Mouse (Mus musculus) hindbrain, postnatal 0 days (tissue): ENCODE results near the gene Olfr434. TPM values are rescaled to one million over a fixed set of nuclear protein-coding genes. Genes with fewer than 3 reads are reported as not detected.
"Not testable (repeated sequence)": the region's sequence is repeated elsewhere in the genome, so short reads cannot be mapped to it uniquely, and the experiment has no call there.

Source experiments
- ATAC-seq: fragments of 200-750 bp; cut with Nextera tagmentation; 2 replicates; pipeline ENCODE4 v1.8.0; 2017; ENCODE audit warnings: mild to moderate bottlenecking, moderate TSS enrichment, moderate library complexity
- DNase-seq: peaks from one replicate; pipeline ENCODE4 v3.0.0-alpha.2; 2015; ENCODE audit warnings: low spot score
- H3K27ac ChIP-seq: fragments of 300-500 bp; sonication (generic); 2 replicates; pipeline ENCODE4 v1.5.1; 2014; ENCODE audit warnings: mild to moderate bottlenecking
- H3K27me3 ChIP-seq: fragments of 300-500 bp; sonication (generic); 2 replicates; pipeline ENCODE4 v1.6.1; 2014; ENCODE audit warnings: low read length, mixed read lengths; ENCODE audit not compliant: insufficient read depth
- H3K36me3 ChIP-seq: fragments of 300-500 bp; sonication (generic); 2 replicates; pipeline ENCODE4 v1.6.1; 2014; ENCODE audit warnings: low read length, mixed read lengths; ENCODE audit not compliant: insufficient read depth
- H3K4me1 ChIP-seq: fragments of 300-500 bp; sonication (generic); 2 replicates; pipeline ENCODE4 v1.6.1; 2014; ENCODE audit warnings: antibody characterized with exemption, low read length, mixed read lengths; ENCODE audit not compliant: insufficient read depth
- H3K4me2 ChIP-seq: fragments of 300-500 bp; sonication (generic); 2 replicates; pipeline ENCODE4 v1.6.1; 2014; ENCODE audit warnings: low read depth, mild to moderate bottlenecking, low read length, moderate library complexity, mixed read lengths
- H3K4me3 ChIP-seq: fragments of 300-500 bp; sonication (generic); 2 replicates; pipeline ENCODE4 v1.5.1; 2014; ENCODE audit warnings: low read length
- H3K9ac ChIP-seq: fragments of 300-500 bp; sonication (generic); replicated peaks from 2 replicates; pipeline ENCODE4 v1.6.1; 2014; ENCODE audit warnings: mild to moderate bottlenecking, low read length, moderate library complexity, mixed read lengths
- H3K9me3 ChIP-seq: fragments of 300-500 bp; sonication (generic); 2 replicates; pipeline ENCODE4 v1.6.1; 2016; ENCODE audit warnings: low read length, mixed read lengths
- CTCF ChIP-seq: IDR thresholded peaks from 2 replicates; pipeline ENCODE4 v1.5.1; 2016; ENCODE audit warnings: antibody characterized with exemption, control low read depth, low read depth
- WGBS: fragments of 180-500 bp; shearing (Covaris S2); extraction: QIAGEN DNeasy Blood & Tissue Kit; methylation state at CpG from one replicate; pipeline ENCODE4 v1.1.7; 2014; 5-methylcytosine and 5-hydroxymethylcytosine counted together
- polyA plus RNA-seq: library from polyadenylated mRNA; unstranded; fragments of >200 nt; fragmentation: Nextera tagmentation; extraction: Ambion mirVana; gene quantifications from 2 replicates; pipeline ENCODE4 v1.2.1, GENCODE M21; 2015
- total RNA-seq: library from RNA; depleted of rRNA; stranded (reverse); fragments of >200 nt; gene quantifications from 2 replicates; pipeline ENCODE4 v1.2.3, GENCODE M21; 2014; rRNA removed

Gene Olfr434
- total RNA-seq (not detected in 2 replicates), polyA plus RNA-seq (not detected in 2 replicates)

GRCm38 (mm10) chr6:43212873-43213272 is at the start of gene Olfr434:
Gene Olfr434 (plus strand): TSS chr6:43213021.
- H3K4me2 ChIP-seq, DNase-seq, ATAC-seq: not testable (repeated sequence)

GRCm38 (mm10) chr6:43167246-43167645 is 45.6 kb upstream of the Olfr434 start:
- Histone ChIP-seq H3K4me3 (no peak overlapping the region), H3K9ac (no peak overlapping the region), H3K9me3 (no peaks in the 10 kb centered on the region), H3K4me2 (no peak overlapping the region), H3K27ac (no peak overlapping the region), H3K27me3 (no peaks in the 10 kb centered on the region), H3K4me1 (no peaks in the 10 kb centered on the region), H3K36me3 (no peaks in the 10 kb centered on the region)
- no peak for DNase-seq
- 0 out of 2 replicates have a peak, but pooled peaks have one; percentile 29 for ATAC-seq
- TF ChIP-seq CTCF: no peak
- WGBS: 90% methylated on average over 4 of the region's 4 CpGs

More at GRCm38 (mm10) chr6:43212873-43213272, at the start of gene Olfr434:
- not testable (repeated sequence) for H3K27me3 ChIP-seq, H3K4me3 ChIP-seq, H3K9ac ChIP-seq, H3K4me1 ChIP-seq, H3K36me3 ChIP-seq, H3K27ac ChIP-seq, H3K9me3 ChIP-seq

- no peak for TF ChIP-seq CTCF
- ATAC-seq (no peak), DNase-seq (no peak)
- Histone ChIP-seq H3K36me3 (no peaks in the 10 kb centered on the region), H3K27me3 (no peaks in the 10 kb centered on the region), H3K9ac (no peak within 1 kb of the TSS), H3K4me2 (no peak within 1 kb of the TSS), H3K4me1 (no peaks in the 10 kb centered on the region), H3K27ac (no peak within 1 kb of the TSS), H3K4me3 (no peak within 1 kb of the TSS), H3K9me3 (no peaks in the 10 kb centered on the region)
- WGBS: 76% methylated on average over 4 of the region's 4 CpGs
Observed at GRCm38 (mm10) chr6:43171840-43172239, 41.0 kb upstream of the Olfr434 start, which contains the start of gene Olfr13. Gene Olfr13 (plus strand): TSS chr6:43172140.

GRCm38 (mm10) chr6:43178129-43178528 is 34.7 kb upstream of the Olfr434 start:
- H3K4me1 ChIP-seq: 0 out of 2 replicates have a peak, but pooled peaks cover 7% of the 10 kb centered on the region
- no peak for TF ChIP-seq CTCF
- no peaks in the 10 kb centered on the region for H3K36me3 ChIP-seq
- no peak overlapping the region for H3K4me3 ChIP-seq
- H3K9ac ChIP-seq: no peak overlapping the region
- no peak overlapping the region for H3K27ac ChIP-seq
- no peak overlapping the region for H3K4me2 ChIP-seq
- H3K9me3 ChIP-seq: no peaks in the 10 kb centered on the region
- DNase-seq (no peak), ATAC-seq (no peak)
- WGBS: 71% methylated on average over 1 of the region's 1 CpGs
- no peaks in the 10 kb centered on the region for H3K27me3 ChIP-seq

- Histone ChIP-seq H3K9ac (no peak overlapping the region), H3K4me2 (no peak overlapping the region), H3K4me3 (no peak overlapping the region), H3K4me1 (0 out of 2 replicates have a peak, but pooled peaks cover 7% of the 10 kb centered on the region), H3K36me3 (no peaks in the 10 kb centered on the region), H3K9me3 (no peaks in the 10 kb centered on the region), H3K27me3 (no peaks in the 10 kb centered on the region), H3K27ac (no peak overlapping the region)
- no peak for TF ChIP-seq CTCF
- DNase-seq: peak; percentile 31
- ATAC-seq: peak; percentile 74
- WGBS: 44% methylated on average over 6 of the region's 6 CpGs
Observed at GRCm38 (mm10) chr6:43178584-43179501, 34.0 kb upstream of the Olfr434 start.

- Histone ChIP-seq H3K4me2 (no peak overlapping the region), H3K36me3 (no peaks in the 10 kb centered on the region), H3K4me3 (no peak overlapping the region), H3K27ac (no peak overlapping the region), H3K27me3 (no peaks in the 10 kb centered on the region), H3K4me1 (no peaks in the 10 kb centered on the region), H3K9ac (no peak overlapping the region), H3K9me3 (no peaks in the 10 kb centered on the region)
- TF ChIP-seq CTCF: no peak
- no peak for ATAC-seq
- no peak for DNase-seq
- 85% methylated on average over 3 of the region's 3 CpGs for WGBS
Observed at GRCm38 (mm10) chr6:43190986-43191385, 21.8 kb upstream of the Olfr434 start.

- ATAC-seq (no peak), DNase-seq (peak; percentile 12)
- no peak within 1 kb of the TSS for H3K27ac ChIP-seq
- no peaks in the 10 kb centered on the region for H3K9me3 ChIP-seq
- TF ChIP-seq CTCF: no peak
- no peak within 1 kb of the TSS for H3K4me2 ChIP-seq
- H3K36me3 ChIP-seq: no peaks in the 10 kb centered on the region
- no peak within 1 kb of the TSS for H3K9ac ChIP-seq
- no peaks in the 10 kb centered on the region for H3K27me3 ChIP-seq
- H3K4me1 ChIP-seq: no peaks in the 10 kb centered on the region
- no peak within 1 kb of the TSS for H3K4me3 ChIP-seq
Observed at GRCm38 (mm10) chr6:43196781-43197180, 16.0 kb upstream of the Olfr434 start, which contains the start of gene Olfr435. Gene Olfr435 (plus strand): TSS chr6:43197146.
